Mouse (Mus musculus): ENCODE measurements around the gene Map6.

DNA sequence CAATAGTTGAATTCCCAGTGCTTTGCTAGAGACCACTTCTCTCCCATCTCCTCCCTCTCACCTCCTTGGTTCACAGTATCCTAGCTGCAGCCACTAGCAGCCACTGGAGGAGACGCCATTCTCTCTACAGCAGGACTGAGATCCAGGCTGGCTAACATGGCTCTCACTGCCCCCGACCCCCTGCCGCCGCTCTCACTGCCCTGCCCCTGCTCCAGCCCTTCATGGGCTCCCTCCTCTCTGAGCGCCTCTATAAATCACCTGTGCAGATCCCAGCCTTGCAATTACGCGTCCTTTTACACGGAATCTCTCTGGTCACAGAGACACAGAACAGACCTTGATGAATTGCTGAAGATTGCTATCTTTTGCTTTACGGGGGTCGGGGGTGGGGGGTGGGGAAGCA is 57.6 kb downstream of the Map6 start:
- TF ChIP-seq CTCF (IDR thresholded peaks at IDR 0.05; ENCODE audit: borderline replicate concordance, insufficient read depth, low read length) (no peak), POLR2A (IDR thresholded peaks at IDR 0.05; ENCODE audit: low read depth, low read length) (no peak)

All from embryonic fibroblast, embryonic 13.5 days (primary cell).